Mouse (Mus musculus) kidney, adult 2 months (tissue): Measurements from ENCODE around the gene Brd4. TPM values are rescaled to one million over a fixed set of nuclear protein-coding genes. Genes with fewer than 3 reads are reported as not detected.
A peak's percentile ranks its signal among the peaks of the same experiment; 100 is the strongest.

Experiments
- DNase-seq: peaks from one replicate; pipeline ENCODE4 v3.0.0; 2021
- H3K27ac ChIP-seq: fragments of 200-500 bp; 2 replicates; pipeline ENCODE4 v1.5.1; 2012; ENCODE audit warnings: low read depth, low read length, control low read depth, inconsistent platforms; ENCODE audit not compliant: insufficient read depth
- H3K27me3 ChIP-seq: fragments of 200-500 bp; replicated peaks from 2 replicates; pipeline ENCODE4 v1.6.1; 2012; ENCODE audit warnings: mild to moderate bottlenecking, moderate library complexity, low read length, inconsistent platforms; ENCODE audit not compliant: control insufficient read depth, insufficient read depth
- H3K36me3 ChIP-seq: fragments of 200-500 bp; 2 replicates; pipeline ENCODE4 v1.6.1; 2012; ENCODE audit warnings: mild to moderate bottlenecking, moderate library complexity, low read length, inconsistent platforms; ENCODE audit not compliant: control insufficient read depth, insufficient read depth
- H3K4me1 ChIP-seq: fragments of 200-500 bp; 2 replicates; pipeline ENCODE4 v1.6.1; 2011; ENCODE audit warnings: low read length; ENCODE audit not compliant: control insufficient read depth, insufficient read depth
- H3K4me3 ChIP-seq: fragments of 200-500 bp; 2 replicates; pipeline ENCODE4 v1.5.1; 2011; ENCODE audit warnings: mild to moderate bottlenecking, low read depth, low read length, control low read depth; ENCODE audit not compliant: insufficient read depth
- CTCF ChIP-seq: fragments of 200-500 bp; conservative IDR thresholded peaks from 2 replicates; pipeline ENCODE4 v1.5.1; 2011; ENCODE audit warnings: low read depth, mild to moderate bottlenecking, control low read depth, low read length, moderate library complexity, mixed read lengths; ENCODE audit not compliant: insufficient read depth, insufficient read length
- POLR2A ChIP-seq: fragments of 200-500 bp; IDR thresholded peaks from one replicate; pipeline ENCODE4 v1.6.1; 2011; ENCODE audit warnings: low read depth, low read length, control low read depth
- WGBS: fragments of 180-500 bp; shearing (Covaris S2); methylation state at CpG from one replicate; pipeline ENCODE4 v1.1.7; 2018; 5-methylcytosine and 5-hydroxymethylcytosine counted together
- polyA plus RNA-seq: library from polyadenylated mRNA; depleted of rRNA; stranded (reverse); fragments of >200 nt; gene quantifications from 2 replicates; pipeline ENCODE4 v1.2.3, GENCODE M21; 2012

Gene Brd4
- polyA plus RNA-seq, 1 experiment = 33.7 TPM

DNA sequence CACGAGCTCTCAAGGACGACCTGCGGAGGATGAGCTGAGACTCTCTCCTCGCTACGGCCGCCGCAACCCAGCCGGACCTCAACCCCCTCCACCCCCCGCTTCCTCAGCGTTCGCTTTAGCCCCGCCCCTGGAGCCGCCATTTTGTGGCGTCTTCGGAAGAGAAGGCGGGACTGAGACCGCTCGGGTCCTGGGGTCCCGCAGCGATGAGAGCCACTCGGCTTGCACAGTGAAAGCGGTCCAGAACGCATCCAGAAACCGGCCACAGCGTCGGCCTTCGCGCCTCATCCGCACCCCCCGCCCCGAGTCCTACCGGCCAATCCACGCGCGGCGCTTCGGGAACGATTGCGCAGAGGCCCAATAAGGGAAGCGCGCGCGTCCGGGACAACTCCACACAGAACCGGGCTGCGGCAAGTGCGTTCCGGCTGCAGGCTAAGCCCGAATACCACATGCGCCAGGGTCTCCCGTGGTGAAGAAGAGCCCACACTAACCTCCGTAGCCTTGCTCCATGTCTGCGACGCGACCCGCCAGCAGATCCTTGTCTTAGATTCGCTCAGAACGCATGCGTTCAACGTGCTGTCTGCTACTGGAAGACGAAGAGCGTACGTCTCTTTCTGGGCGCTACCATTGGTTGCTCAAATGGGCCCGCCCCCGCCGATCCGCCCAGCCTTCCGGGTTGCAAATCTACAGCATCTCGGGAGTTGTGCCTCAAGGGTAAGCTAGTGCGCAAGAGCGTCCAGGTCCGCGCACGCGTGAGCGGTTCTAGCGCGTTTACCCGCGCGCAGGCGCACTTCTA, 36.3 kb upstream of the Brd4 start, which contains the start of gene Akap8:
Akap8 (minus strand) TSS at position 642 of the 793 bp plus-strand sequence.
- H3K4me3 ChIP-seq = peak within 1 kb of the TSS; percentile 90
- no peaks in the 10 kb centered on the region; the same call in 1 of the 2 replicates for H3K4me1 ChIP-seq
- TF ChIP-seq POLR2A (peak; percentile 86), CTCF (no peak)
- DNase-seq = peak; percentile 100
- H3K36me3 ChIP-seq = no peaks in the 10 kb centered on the region; the same call in 1 of the 2 replicates
- H3K27ac ChIP-seq = peak within 1 kb of the TSS; percentile 84
- under 1% methylated on average over 83 of the region's 83 CpGs for WGBS
- no peaks in the 10 kb centered on the region for H3K27me3 ChIP-seq

GRCm38 (mm10) chr17:32319950-32320349, 35.4 kb upstream of the Brd4 start:
- Histone ChIP-seq H3K4me1 (no peaks in the 10 kb centered on the region; the same call in 1 of the 2 replicates), H3K27ac (no peak overlapping the region), H3K4me3 (peak overlapping the region; percentile 90), H3K36me3 (no peaks in the 10 kb centered on the region; the same call in 1 of the 2 replicates), H3K27me3 (no peaks in the 10 kb centered on the region)
- WGBS = under 1% methylated on average over 7 of the region's 7 CpGs
- DNase-seq = peak; percentile 9
- TF ChIP-seq CTCF (no peak), POLR2A (no peak)

GRCm38 (mm10) chr17:32317708-32318107, 33.2 kb upstream of the Brd4 start:
- no peak overlapping the region for H3K4me3 ChIP-seq
- H3K27me3 ChIP-seq = no peaks in the 10 kb centered on the region
- no peak for DNase-seq
- TF ChIP-seq CTCF = no peak
- no peak for TF ChIP-seq POLR2A
- WGBS = 73% methylated on average over 3 of the region's 3 CpGs
- H3K27ac ChIP-seq = no peak overlapping the region
- no peaks in the 10 kb centered on the region; the same call in none of the 2 replicates for H3K36me3 ChIP-seq
- no peaks in the 10 kb centered on the region; the same call in 1 of the 2 replicates for H3K4me1 ChIP-seq

DNA sequence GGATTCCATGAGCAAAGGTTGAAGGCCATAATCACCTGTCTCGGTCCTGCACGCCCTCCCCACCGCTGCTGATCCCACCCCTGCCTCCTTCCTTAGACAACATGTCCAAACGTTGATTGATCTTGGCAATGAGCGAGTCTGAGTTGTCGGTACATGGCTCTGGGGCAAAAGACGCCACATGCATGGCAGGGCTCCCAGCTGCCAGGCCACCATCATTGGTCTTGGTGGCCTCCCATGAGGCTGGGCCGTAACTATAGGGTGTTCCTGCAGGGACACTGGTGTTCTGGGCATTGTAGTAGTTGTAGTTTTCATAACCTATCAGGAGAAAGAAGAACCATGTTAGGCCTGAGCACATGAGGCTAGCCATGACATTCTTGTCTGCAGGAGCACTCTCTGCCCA, 32.5 kb upstream of the Brd4 start:
- no peak for DNase-seq
- Histone ChIP-seq H3K27me3 (no peaks in the 10 kb centered on the region), H3K4me3 (no peak overlapping the region), H3K36me3 (peaks cover under 1% of the 10 kb centered on the region), H3K4me1 (no peaks in the 10 kb centered on the region; the same call in 1 of the 2 replicates), H3K27ac (no peak overlapping the region)
- 89% methylated on average over 8 of the region's 8 CpGs for whole genome bisulfite sequencing
- no peak for TF ChIP-seq POLR2A
- no peak for TF ChIP-seq CTCF

DNA sequence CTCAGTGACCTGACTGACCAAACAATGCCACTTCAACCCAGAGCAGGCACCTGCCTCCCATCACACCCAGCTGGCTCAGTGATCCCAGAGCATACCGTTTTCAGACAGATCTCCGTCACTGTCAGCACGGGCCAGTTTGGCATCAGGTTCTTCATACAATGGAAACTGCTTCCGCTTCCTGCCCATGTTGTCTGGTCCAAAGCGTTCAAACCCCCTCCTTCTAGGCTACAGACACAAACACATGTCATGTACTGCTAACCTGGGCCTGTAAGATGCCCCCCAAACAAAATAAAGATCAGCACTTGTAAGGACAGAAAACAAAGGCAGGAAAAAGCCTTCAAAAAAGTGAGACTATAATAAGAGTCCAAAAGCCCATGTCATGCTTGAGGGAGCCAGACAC, 31.0 kb upstream of the Brd4 start:
- Histone ChIP-seq H3K27me3 (no peaks in the 10 kb centered on the region), H3K4me1 (no peaks in the 10 kb centered on the region; the same call in 1 of the 2 replicates), H3K36me3 (peaks cover 9% of the 10 kb centered on the region), H3K27ac (no peak overlapping the region), H3K4me3 (no peak overlapping the region)
- TF ChIP-seq CTCF (no peak), POLR2A (no peak)
- WGBS = 92% methylated on average over 5 of the region's 5 CpGs
- DNase-seq = no peak

GRCm38 (mm10) chr17:32313892-32314291, 29.4 kb upstream of the Brd4 start:
- TF ChIP-seq POLR2A (no peak), CTCF (no peak)
- no peaks in the 10 kb centered on the region for H3K27me3 ChIP-seq
- no peak overlapping the region for H3K27ac ChIP-seq
- H3K36me3 ChIP-seq = peaks cover 11% of the 10 kb centered on the region
- no peak overlapping the region for H3K4me3 ChIP-seq
- WGBS = 77% methylated on average over 5 of the region's 5 CpGs
- DNase-seq = no peak
- H3K4me1 ChIP-seq = no peaks in the 10 kb centered on the region

- no peak for DNase-seq
- no peak for TF ChIP-seq POLR2A
- no peak for TF ChIP-seq CTCF
- WGBS = 89% methylated on average over 8 of the region's 8 CpGs
Measured at GRCm38 (mm10) chr17:32312801-32313200, 28.3 kb upstream of the Brd4 start.

More at GRCm38 (mm10) chr17:32312801-32313200, 28.3 kb upstream of the Brd4 start:
- peaks cover 13% of the 10 kb centered on the region for H3K36me3 ChIP-seq
- H3K4me1 ChIP-seq = no peaks in the 10 kb centered on the region
- H3K4me3 ChIP-seq = no peak overlapping the region
- H3K27me3 ChIP-seq = no peaks in the 10 kb centered on the region
- no peak overlapping the region for H3K27ac ChIP-seq
